Mouse (Mus musculus) monocyte, adult 5-6 weeks (primary cell): ENCODE measurements around the gene Fbh1. TPM values are rescaled to one million over a fixed set of nuclear protein-coding genes. Genes with fewer than 3 reads are reported as not detected.

Experiments used
- ATAC-seq: fragments of 153-309, 156-312 bp; replicated peaks from 2 replicates; pipeline ENCODE4 v1.8.0; 2017; ENCODE audit warnings: mild to moderate bottlenecking; ENCODE audit not compliant: low TSS enrichment, insufficient number of reproducible peaks, severe bottlenecking, poor library complexity, low FRiP score
- total RNA-seq: library from RNA; stranded (forward); fragments of 200-1000, 200-491, 200-594 nt; gene quantifications from 3 replicates; pipeline ENCODE4 v1.2.3, GENCODE M21; 2017

Gene Fbh1
- total RNA-seq = 90.9 to 110 TPM (median 101 TPM) in 3 replicates

GRCm38 (mm10) chr2:11777091-11778068 lies at the start of gene Fbh1, which contains the start of gene Ankrd16:
Gene Fbh1 (minus strand): TSS chr2:11777582.
Gene Ankrd16 (plus strand): TSS chr2:11777876.
- ATAC-seq = peak; percentile 97

GRCm38 (mm10) chr2:11801299-11801930 lies 24.0 kb upstream of the Fbh1 start:
- ATAC-seq = no peak

GRCm38 (mm10) chr2:11797930-11798364 lies 20.6 kb upstream of the Fbh1 start:
- ATAC-seq = no peak

- ATAC-seq = no peak
These were observed 17.3 kb upstream of the Fbh1 start for GRCm38 (mm10) chr2:11794668-11795067.

- no peak for ATAC-seq
These were observed 6.8 kb upstream of the Fbh1 start for GRCm38 (mm10) chr2:11784159-11784558.

GRCm38 (mm10) chr2:11778087-11778823 lies 873 bp upstream of the Fbh1 start:
- ATAC-seq = peak; percentile 80

- ATAC-seq = no peak
These were observed 967 bp downstream of the Fbh1 start for GRCm38 (mm10) chr2:11776415-11776814.

- ATAC-seq = no peak
These were observed 2.3 kb downstream of the Fbh1 start for GRCm38 (mm10) chr2:11775121-11775520.

GRCm38 (mm10) chr2:11774426-11774825 lies 3.0 kb downstream of the Fbh1 start:
- no peak for ATAC-seq

- no peak for ATAC-seq
These were observed 5.0 kb downstream of the Fbh1 start for GRCm38 (mm10) chr2:11772401-11772800.

- no peak for ATAC-seq
These were observed 5.7 kb downstream of the Fbh1 start for GRCm38 (mm10) chr2:11771701-11772100.

GRCm38 (mm10) chr2:11767161-11767545 lies 10.2 kb downstream of the Fbh1 start:
- no peak for ATAC-seq

GRCm38 (mm10) chr2:11766485-11767160 lies 10.8 kb downstream of the Fbh1 start:
- ATAC-seq = no peak

- no peak for ATAC-seq
These were observed 11.7 kb downstream of the Fbh1 start for GRCm38 (mm10) chr2:11765694-11766093.

GRCm38 (mm10) chr2:11762541-11762940 lies 14.8 kb downstream of the Fbh1 start:
- no peak for ATAC-seq

GRCm38 (mm10) chr2:11739516-11740051 lies 37.8 kb downstream of the Fbh1 start:
- ATAC-seq = peak; percentile 90

GRCm38 (mm10) chr2:11738794-11739193 lies 38.6 kb downstream of the Fbh1 start:
- ATAC-seq = 0 out of 2 replicates have a peak, but pooled peaks have one; percentile 6

- no peak for ATAC-seq
These were observed 41.5 kb downstream of the Fbh1 start for GRCm38 (mm10) chr2:11735853-11736252.
